Mouse (Mus musculus): ENCODE measurements around the gene Arg2.
A peak's percentile ranks its signal among the peaks of the same experiment; 100 is the strongest.
"Not testable (repeated sequence)": the region's sequence is repeated elsewhere in the genome, so short reads cannot be mapped to it uniquely, and the experiment has no call there.

Gene Arg2

DNA sequence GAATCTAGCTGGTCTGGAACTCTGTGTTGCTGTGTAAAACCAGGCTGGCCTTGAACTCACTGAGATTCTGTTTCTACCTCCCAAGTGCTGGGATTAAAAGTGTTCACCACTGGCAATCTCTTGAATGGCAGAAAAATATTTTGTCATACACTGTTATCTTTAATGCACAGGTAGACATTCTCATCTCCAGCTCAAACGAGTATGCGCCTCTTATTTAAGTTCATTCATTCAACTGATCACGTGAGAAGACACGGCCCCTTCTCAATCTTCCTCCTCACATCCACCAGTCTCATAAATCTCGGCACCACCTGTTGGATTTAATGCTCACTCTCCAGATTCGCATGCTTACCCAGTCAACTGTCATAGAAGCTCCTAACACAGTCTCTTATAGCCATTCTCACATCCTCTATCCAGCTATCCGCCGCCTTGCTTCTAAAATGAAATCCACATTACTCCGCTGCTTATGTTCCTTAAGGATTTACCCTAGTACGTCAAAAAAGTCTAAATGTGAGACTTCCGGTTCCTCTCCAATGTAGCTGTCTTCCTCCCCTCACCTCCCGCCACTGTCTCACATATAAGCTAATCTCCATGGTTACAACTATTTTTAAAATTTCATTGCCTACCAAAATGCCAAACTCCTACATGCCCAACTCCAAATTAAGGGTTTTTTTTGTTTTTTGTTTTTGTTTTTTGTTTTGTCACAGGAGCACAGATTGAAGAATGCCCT lies 40.9 kb downstream of the Arg2 start:
- DNase-seq (ENCODE audit: low spot score), result no peak

DNA sequence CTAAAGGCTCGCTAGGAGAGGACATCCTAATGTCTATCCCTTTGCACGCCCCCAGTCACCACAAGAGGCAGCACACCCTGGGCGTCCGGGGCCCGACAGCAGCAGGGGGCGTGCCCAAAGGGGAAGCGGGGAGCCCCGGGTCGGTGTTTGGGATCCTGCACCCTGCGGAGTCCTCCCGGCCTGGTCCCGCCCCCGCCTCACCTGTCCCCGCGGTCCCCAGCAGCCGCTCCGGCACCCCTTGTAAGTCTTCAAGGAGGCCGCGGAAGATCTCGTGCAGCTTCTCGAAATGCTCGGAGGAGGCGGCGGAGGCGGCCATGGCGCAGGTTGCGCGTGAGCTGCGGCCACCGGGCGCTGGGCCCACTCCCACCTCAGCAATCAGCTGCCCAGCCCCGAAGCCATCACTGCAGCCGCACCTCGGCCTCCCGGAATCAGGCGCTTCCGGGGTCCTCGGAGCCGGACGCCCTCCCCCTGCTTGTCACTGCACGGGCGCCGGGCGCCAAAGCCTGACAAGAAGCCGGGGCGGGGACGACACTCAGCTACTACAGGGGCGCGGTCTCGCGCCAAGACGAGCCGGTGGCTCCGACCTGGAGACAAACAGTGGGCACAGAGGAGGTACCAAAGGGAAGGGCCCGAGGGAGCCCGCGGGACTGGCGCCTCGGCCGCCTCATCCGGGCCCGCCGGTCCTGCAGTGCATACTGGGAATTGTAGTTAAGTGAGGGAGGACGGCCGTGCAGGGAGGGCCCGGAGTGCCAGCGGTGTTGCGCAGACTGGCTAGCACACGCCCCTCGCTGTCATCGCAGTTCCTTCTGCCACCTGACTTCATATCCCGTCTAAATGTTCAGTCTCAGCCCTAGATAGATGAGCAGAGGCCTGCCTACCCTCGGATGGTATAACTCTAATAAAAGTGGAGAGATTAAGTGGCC lies 41.7 kb downstream of the Arg2 start, which contains the start of gene Vti1b:
TSS of gene Vti1b (minus strand) at position 649 of the 923 bp plus-strand sequence.
- peak; percentile 90 for DNase-seq (ENCODE audit: low spot score)

DNA sequence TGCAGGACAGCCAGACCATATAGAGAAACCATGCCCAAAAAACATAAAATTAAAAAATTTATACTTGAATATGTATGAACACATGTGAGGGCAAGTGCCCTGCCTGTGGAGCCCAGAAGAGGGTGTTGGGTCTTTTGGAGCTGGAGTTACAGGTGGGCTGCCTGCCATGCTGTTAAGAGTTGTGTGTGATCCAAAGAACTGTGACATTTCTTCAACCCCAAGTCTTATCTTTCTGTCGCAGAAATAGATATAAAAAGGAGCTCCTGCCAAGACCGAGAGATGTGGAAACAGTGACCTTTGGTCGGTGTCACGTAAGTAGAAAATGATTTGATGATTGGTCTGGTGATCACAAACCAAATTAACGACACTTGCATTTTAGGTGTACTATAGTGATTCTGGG lies 43.1 kb downstream of the Arg2 start:
- DNase-seq (ENCODE audit: low spot score), result no peak

DNA sequence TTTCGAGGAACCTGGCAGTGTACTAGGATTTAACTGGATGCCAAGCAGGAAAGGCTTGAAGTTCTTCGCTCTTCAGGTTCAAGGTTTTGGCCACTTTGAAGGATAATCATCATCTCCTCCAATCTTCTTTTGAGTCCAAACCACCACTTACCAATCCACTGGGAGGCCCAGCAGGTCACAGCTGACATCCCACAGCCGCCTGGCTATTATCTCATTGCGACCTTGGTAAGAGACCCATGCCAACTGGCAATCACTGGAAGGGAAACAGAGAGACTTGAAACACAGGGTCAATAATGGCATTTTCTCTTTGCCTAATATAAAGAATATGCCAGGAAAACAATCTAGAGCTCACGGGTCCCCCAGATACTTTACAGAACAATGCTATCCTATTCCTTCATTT lies 45.4 kb downstream of the Arg2 start:
- no peak for DNase-seq (ENCODE audit: low spot score)

DNA sequence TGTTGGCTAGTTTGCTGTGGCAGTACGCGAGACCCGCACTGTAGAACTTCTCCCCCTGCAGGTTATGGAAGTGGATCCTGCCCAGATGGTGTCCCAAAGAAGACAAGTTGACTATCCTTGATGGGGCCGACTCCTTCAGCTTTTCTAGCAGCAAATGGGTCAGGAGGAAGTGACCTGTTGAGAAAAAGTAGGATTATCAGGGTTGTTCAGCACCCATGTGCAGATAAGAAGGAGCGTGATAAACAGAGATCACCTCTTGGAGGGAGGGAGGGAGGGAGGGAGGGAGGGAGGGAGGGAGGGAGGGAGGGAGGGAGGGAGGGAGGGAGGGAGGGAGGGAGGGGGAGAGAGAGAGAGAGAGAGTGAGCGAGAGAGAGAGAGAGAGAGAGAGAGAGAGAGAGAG lies 54.6 kb downstream of the Arg2 start:
- DNase-seq (ENCODE audit: low spot score), result not testable (repeated sequence)

DNA sequence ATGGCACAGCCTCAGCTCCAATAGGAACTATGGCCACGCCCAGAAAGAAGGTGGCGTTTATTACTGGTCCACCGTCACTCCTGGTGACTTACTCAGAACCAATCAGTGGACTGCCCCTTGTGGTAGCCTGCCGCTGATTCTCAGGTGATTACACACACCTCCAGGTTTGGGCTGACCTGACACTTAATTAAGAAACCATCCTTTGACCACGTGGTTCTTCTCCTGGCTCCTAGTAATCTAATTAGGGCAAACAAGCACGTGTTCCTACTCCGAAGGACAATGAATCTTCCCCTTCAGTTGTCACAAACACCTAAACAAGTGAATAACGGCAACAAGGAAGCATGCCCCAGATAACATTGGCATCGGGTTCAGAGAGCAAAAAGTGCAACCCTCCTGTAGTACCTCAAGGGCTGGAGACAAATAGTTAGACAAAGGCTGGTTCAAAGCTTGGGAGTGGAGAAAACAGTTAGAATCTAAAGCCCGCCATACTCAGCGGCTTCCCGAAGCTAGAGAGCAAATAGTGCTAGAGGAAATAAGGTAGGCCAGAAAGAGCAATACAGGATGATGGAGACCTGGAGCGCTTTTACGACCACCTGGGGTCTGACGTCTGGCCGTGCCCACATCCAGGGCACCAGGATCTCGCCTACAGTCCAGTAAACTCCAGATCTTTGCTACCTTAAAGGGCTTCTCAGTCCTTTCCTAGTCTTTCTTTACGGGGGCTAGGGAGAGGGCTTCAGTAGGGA lies 60.5 kb downstream of the Arg2 start:
- no peak for DNase-seq (ENCODE audit: low spot score)

DNA sequence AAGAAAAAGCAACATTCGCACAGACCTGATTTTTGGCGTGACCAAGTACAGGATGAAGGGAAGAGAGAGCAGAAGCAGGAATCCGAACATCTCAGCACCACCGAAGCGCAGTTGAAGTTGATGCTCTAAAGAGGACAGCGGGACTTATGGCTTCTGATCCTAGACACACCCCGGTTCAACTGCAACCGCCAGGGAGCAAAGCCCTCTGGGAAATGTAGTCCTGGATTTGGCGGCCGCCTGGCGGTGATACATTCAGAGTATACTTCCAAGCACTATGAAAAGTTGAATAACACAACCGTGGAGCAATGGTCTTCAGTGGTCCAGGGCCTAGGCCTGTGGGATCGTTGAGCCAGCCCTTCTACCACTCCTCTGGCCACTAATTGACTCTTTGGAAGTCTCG lies 61.1 kb downstream of the Arg2 start:
- DNase-seq (ENCODE audit: low spot score), result no peak

DNA sequence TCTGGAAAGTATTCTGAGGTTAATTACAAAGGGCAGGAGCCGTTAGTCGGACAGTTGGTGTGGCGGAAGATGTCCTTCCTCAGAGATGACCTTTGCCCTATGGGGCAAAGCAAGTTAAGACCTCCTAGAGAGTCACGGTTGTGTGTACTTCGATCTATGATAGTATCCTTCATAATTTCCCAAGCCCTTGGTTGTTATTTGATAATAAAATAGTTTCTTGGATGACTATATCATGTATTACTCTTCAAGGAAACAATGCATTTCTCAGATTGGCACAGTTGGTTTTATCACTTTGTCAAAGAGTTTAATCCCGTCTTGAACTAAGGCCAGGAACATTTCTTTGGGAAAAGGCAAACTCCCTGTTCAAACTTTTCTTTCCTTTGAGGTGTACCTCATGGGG lies 61.6 kb downstream of the Arg2 start, which contains the start of gene Rdh11:
TSS of gene Rdh11 (minus strand) at position 101 of the 400 bp plus-strand sequence.
- DNase-seq (ENCODE audit: low spot score), result no peak

DNA sequence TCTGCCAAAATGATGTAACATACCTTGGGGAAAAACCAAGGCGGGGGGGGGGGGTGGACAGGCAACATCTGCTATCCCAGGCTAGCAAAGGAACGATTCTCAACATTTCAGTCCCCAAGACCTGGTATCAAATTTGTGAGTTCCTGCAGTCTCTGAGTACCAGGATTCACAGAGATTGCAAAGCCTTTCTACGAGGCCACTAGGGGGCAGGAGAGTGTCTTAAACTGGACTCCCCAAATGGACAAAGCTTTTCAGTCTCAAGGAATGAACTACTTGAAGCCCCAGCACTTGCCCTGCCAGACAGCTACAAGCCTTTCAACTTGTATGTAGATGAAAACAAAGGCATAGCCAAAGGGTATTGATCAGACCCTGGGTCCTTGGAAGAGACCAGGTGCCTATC lies 62.9 kb downstream of the Arg2 start:
- peak; percentile 54 for DNase-seq (ENCODE audit: low spot score)

DNA sequence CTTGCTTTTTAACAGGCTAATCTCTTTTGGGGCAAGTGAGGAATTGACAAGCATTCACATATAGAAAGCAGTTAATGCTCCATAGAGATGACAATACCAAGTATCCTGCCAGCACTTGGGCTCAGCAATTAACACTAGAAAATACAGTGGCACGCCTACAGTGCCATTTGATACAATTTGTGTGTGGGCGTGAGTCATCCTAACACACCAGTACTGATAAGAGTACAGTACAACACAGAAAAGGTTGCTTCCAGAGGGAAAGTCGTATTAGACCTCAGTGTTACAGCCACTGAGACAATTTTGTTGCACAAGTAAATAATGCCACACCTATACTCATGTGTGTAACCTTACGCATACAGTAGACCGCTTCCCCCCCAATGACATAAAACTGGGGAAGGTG lies 66.5 kb downstream of the Arg2 start:
- no peak for DNase-seq (ENCODE audit: low spot score)

DNA sequence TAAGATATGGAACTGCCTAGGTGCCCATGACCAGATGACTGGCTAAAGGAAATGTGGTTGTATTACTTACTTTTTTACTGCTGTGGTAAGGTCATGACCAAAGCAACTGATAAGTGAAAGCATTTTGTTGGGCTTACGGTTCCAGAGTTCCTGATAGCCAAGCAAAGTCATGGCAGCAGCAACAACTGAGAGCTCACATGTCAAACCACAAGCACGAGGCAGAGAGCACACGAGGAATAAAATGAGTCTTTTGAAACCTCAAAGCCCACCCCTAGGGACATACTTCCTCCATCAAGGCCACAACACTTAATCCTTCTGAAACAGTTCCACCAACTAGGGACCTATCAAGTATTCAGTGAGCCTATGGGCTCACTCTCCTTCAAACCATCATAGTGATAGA lies 71.3 kb downstream of the Arg2 start:
- DNase-seq (ENCODE audit: low spot score), result no peak

Measured in layer of hippocampus, adult 9-10 months (tissue).